Mouse (Mus musculus): ENCODE results near the gene Ncln.

DNA sequence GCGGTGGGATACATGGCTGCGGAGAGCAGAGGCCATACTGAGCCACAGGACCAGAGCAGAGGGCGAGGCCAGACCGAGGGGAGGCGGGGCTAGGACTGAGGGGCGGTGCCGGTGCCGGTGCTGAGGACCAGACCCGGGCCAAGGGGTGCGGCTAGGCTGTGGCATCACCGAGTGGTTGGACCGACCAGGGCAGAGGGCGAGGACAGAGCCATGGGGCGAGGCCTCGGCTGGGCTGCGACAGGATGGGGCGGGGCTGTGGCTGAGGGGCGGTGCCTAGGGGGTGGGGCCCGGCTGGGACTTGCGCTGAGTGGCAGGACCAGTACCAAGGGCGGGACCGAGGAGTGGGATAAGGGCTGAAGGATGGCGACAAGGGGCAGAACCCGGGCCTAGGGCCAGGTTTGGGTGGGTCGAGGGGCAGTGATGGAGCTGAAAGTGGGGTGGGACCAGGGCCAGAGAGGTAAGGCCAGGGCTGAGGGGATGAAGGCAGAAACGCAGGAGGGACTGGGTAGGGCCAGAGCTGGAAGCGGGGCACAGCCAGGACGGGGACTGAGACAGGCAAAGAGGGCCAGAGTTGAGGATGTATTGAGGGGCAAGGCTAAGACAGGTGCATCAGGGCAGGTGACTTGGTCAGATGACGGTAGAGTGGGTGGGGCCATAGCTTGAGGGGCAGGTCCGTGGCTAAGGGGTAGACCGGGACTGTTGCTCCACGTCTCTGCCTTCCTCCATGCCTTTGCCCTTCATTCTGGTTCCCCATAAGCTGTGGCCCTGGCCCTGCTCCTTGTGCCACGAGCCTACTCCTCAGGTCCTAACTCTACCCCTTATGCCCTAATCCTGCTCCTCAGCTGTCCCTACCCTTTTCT is 31.6 kb downstream of the Ncln start:
- TF ChIP-seq POLR2A (IDR thresholded peaks at IDR 0.05; ENCODE audit: borderline replicate concordance, extremely low read depth, low read depth, low read length) = no peak
- no peak for TF ChIP-seq CTCF (IDR thresholded peaks at IDR 0.05; ENCODE audit: insufficient read depth, low read length)

All from lung, adult 2 months (tissue).